Mouse (Mus musculus) granulocyte monocyte progenitor cell, adult 5-6 weeks (primary cell): ENCODE measurements around the gene Endou. TPM values are rescaled to one million over a fixed set of nuclear protein-coding genes. Genes with fewer than 3 reads are reported as not detected.
A peak's percentile ranks its signal among the peaks of the same experiment; 100 is the strongest.

ENCODE experiments used
- ATAC-seq: replicated peaks from 2 replicates; pipeline ENCODE4 v1.8.0; 2016; ENCODE audit warnings: mild to moderate bottlenecking, moderate TSS enrichment, inconsistent platforms; ENCODE audit not compliant: poor library complexity, severe bottlenecking
- total RNA-seq, 2 experiments: library from RNA; stranded (forward) in 1 of 2; stranded (reverse) in 1 of 2; fragments of 200-712, 200-1000 nt in 1 of 2; fragments of >200 nt in 1 of 2; fragmentation: Nextera tagmentation in 1 of 2; gene quantifications; 2 replicates each; pipeline ENCODE4 v1.2.3; 2014 to 2017

Endou gene
- total RNA-seq (2014; fragmentation: Nextera tagmentation) (0.53 and 2.8 TPM in 2 replicates), total RNA-seq (2017) (1.7 and 2.2 TPM in 2 replicates)

GRCm38 (mm10) chr15:97731111-97731510, at the start of gene Endou:
TSS of gene Endou (minus strand) at chr15:97731339.
- ATAC-seq: peak; percentile 24; the same call in 1 of the 2 replicates

GRCm38 (mm10) chr15:97780611-97781031, 49.5 kb upstream of the Endou start:
- ATAC-seq: peak; percentile 44

- ATAC-seq: peak; percentile 20; the same call in 1 of the 2 replicates
Observed at GRCm38 (mm10) chr15:97779576-97779975, 48.4 kb upstream of the Endou start.

GRCm38 (mm10) chr15:97778311-97779098, 47.4 kb upstream of the Endou start, which contains the start of gene Slc48a1:
TSS of gene Slc48a1 (plus strand) at chr15:97778520.
- ATAC-seq: no peak

GRCm38 (mm10) chr15:97776919-97777318, 45.8 kb upstream of the Endou start:
- ATAC-seq: no peak

GRCm38 (mm10) chr15:97776514-97776913, 45.4 kb upstream of the Endou start:
- ATAC-seq: peak; percentile 55

- peak; percentile 38; the same call in 1 of the 2 replicates for ATAC-seq
Observed at GRCm38 (mm10) chr15:97773961-97774370, 42.8 kb upstream of the Endou start.

GRCm38 (mm10) chr15:97773108-97773507, 42.0 kb upstream of the Endou start:
- no peak for ATAC-seq

- ATAC-seq: no peak
Observed at GRCm38 (mm10) chr15:97770280-97770679, 39.1 kb upstream of the Endou start.

GRCm38 (mm10) chr15:97768192-97768591, 37.1 kb upstream of the Endou start:
- peak; percentile 51 for ATAC-seq

- ATAC-seq: peak; percentile 88
Observed at GRCm38 (mm10) chr15:97767280-97768186, 36.4 kb upstream of the Endou start, which contains the start of gene Rapgef3. TSS of gene Rapgef3 (minus strand) at chr15:97767972.

GRCm38 (mm10) chr15:97766594-97767279, 35.6 kb upstream of the Endou start:
- ATAC-seq: no peak

- ATAC-seq: no peak
Observed at GRCm38 (mm10) chr15:97766194-97766593, 35.1 kb upstream of the Endou start.

GRCm38 (mm10) chr15:97765090-97765794, 34.1 kb upstream of the Endou start:
- ATAC-seq: no peak

- no peak for ATAC-seq
Observed at GRCm38 (mm10) chr15:97764532-97764931, 33.4 kb upstream of the Endou start.

- ATAC-seq: no peak
Observed at GRCm38 (mm10) chr15:97763256-97764049, 32.3 kb upstream of the Endou start.

- no peak for ATAC-seq
Observed at GRCm38 (mm10) chr15:97762733-97763132, 31.6 kb upstream of the Endou start.

GRCm38 (mm10) chr15:97761438-97761837, 30.3 kb upstream of the Endou start:
- no peak for ATAC-seq

- ATAC-seq: no peak
Observed at GRCm38 (mm10) chr15:97760952-97761351, 29.8 kb upstream of the Endou start.
